Mouse (Mus musculus) testis, postnatal 14 days (tissue): Measurements from ENCODE around the gene Gm3055.
"Not testable (repeated sequence)": the region's sequence is repeated elsewhere in the genome, so short reads cannot be mapped to it uniquely, and the experiment has no call there.

Experiments
- DNase-seq: peaks from one replicate; pipeline ENCODE4 v3.0.0; 2021; ENCODE audit warnings: low spot score

The Gm3055 gene

GRCm38 (mm10) chr10:81770506-81771403, at the start of gene Gm3055:
Gene Gm3055 (minus strand): TSS chr10:81771161.
- DNase-seq: not testable (repeated sequence)

- peak; percentile 9 for DNase-seq
Measured at GRCm38 (mm10) chr10:81811899-81812298, 40.9 kb upstream of the Gm3055 start, which contains the start of gene Gm4767. Gene Gm4767 (plus strand): TSS chr10:81812186.

DNA sequence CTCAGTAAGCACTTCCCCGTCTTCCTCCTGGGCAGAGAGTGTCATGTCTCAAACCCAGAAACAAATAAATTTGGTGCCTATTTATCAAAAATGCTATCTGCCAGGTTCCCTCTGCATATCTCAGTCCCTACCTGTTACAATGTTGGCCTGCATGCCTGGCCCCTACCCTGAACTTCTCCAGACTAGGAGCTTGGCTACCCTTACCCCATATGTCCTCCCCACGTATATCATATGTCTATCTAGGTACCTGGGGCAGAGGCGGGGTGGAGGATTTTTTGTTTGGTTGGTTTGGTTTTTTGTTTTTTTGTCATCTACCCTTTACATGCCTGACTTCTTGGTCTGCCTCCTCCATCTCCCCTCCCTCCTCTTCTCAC, 430 bp upstream of the Gm3055 start:
- not testable (repeated sequence) for DNase-seq

DNA sequence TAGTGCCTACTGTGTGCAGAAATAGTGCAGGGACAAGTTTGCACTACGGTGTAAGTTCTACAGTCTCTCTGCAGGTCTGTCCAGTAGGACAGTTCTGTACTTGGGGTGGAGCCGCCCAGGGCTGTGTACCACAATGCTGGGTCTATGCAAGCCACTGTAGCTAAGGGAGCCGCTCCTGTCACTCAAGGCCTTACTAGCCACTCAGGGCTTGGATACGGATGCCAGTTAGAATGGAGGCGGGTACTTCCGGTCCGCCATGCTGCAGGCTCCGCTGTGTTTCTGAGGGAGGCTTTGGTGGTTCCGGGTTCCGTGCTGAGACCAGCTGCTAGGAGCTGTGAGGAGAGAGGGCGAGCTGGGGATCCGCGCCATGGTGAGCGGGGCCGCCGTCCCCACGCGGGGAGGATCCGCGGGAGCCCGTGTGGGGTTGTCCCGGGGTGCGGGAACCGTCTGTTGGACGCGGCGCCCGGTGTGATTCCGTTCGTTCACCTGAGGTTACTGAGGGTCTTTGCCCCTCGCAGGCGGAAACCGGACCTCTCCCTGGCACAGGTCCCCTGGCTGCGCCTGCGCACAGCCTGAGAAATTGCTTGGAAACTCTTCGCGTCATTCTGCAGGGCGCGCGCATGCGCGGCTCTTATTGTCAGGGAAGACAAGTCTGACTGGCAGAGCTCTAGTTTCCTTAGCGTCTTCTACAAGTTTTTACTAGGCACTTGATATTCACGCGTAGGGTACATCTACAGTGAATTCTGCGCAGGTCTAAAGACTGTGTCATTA, 66.2 kb downstream of the Gm3055 start, which contains the start of gene Zfp433:
Gene Zfp433, plus strand, starts transcription at position 295 of the 771 bp plus-strand sequence.
- DNase-seq: not testable (repeated sequence)
